Mouse (Mus musculus): ENCODE measurements around the gene Gpn1. TPM values are rescaled to one million over a fixed set of nuclear protein-coding genes. Genes with fewer than 3 reads are reported as not detected.
"Not testable (repeated sequence)": the region's sequence is repeated elsewhere in the genome, so short reads cannot be mapped to it uniquely, and the experiment has no call there.

Gpn1 gene
- polyA plus RNA-seq, 1 experiment from 2014 or later: 75.4 TPM

DNA sequence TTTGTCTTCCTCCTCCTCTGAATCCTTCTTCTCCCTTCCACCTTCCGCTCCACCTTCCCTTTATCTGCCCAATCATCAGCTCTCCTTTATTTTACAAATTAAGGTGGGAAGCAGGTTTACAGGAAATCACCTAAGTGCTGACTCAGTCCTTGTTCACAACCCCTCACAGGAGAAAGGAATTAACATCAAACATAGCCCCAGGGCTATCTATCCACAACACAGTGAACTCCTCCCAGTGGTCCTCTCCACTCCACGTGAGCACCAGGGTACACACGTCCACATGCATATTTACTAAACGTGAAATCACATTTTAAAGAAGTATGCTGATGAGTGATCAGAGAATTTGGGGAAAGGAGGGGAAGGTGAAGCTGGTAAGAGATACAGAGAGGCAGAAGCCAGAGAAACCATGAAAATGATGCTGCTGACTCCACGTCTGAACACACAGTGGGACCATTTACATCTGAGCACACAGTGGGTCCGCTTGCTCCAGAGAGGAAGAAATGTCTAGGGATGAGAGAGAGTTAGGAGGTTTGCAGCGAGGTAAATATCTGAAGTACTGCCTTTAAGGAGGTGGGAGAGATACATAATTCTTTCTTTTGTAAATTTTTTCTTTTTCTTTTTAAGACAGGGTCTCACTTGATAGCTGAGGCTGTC lies 5.3 kb upstream of the Gpn1 start:
- Histone ChIP-seq H3K4me2 (no peak overlapping the region), H3K9ac (no peak overlapping the region), H3K9me3 (replicated peaks) (no peaks in the 10 kb centered on the region), H3K4me1 (no peaks in the 10 kb centered on the region), H3K4me3 (no peak overlapping the region), H3K27me3 (no peaks in the 10 kb centered on the region), H3K36me3 (ENCODE audit: poor library complexity, severe bottlenecking) (peaks cover 2% of the 10 kb centered on the region; the same call in 1 of the 2 replicates), H3K27ac (no peak overlapping the region)
- 74% methylated on average over 7 of the region's 7 CpGs for WGBS
- no peak for ATAC-seq

DNA sequence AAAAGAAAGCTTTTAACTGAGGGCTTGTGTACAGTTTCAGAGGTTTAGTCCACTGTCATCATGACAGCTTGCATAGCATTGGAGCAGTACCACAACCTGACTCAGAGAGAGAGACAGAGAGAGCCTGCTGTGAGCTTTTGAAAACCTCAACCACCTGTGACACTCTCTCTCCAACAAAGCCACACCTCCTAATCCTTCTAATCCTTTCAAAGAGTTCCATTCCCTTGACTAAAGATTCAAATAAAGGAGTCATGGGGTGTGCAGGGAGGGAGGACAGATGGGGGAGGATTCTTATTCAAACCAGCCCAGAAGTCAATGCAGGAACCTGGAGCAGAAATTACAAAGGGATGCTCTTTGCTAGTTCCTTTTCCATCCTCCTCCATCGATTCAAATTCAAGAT lies 2.5 kb upstream of the Gpn1 start:
- Histone ChIP-seq H3K27me3 (no peaks in the 10 kb centered on the region), H3K9me3 (replicated peaks) (no peaks in the 10 kb centered on the region), H3K4me1 (peaks cover 10% of the 10 kb centered on the region), H3K4me3 (no peak overlapping the region), H3K4me2 (no peak overlapping the region), H3K36me3 (ENCODE audit: poor library complexity, severe bottlenecking) (peaks cover 8% of the 10 kb centered on the region), H3K27ac (no peak overlapping the region), H3K9ac (no peak overlapping the region)
- ATAC-seq: no peak
- WGBS: 43% methylated on average over 1 of the region's 1 CpGs

DNA sequence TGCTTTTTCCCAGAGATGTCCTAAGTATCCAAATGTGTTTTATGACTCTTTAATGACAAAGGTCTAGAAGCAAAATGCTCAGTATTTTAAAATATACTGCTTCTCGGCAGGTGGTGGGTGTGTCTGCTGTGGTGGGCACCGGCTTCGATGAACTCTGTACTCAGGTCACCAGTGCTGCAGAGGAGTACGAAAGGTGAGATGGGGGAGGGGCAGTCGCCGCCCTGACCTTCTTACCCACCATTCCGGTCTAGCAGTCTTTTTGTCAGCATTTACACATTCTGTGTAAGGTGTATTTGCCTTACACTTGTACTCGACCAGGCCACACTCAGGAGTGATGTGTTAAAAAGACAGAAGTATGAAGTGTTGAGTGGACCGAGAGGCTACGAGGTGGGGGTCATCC lies 10.3 kb downstream of the Gpn1 start:
- H3K4me2 ChIP-seq: no peak overlapping the region
- peaks cover 93% of the 10 kb centered on the region for H3K36me3 ChIP-seq (ENCODE audit: poor library complexity, severe bottlenecking)
- no peak for ATAC-seq
- H3K4me3 ChIP-seq: no peak overlapping the region
- no peak overlapping the region for H3K27ac ChIP-seq
- no peaks in the 10 kb centered on the region for H3K4me1 ChIP-seq
- H3K9me3 ChIP-seq (replicated peaks): no peaks in the 10 kb centered on the region
- no peak overlapping the region for H3K9ac ChIP-seq
- 95% methylated on average over 10 of the region's 10 CpGs for WGBS
- no peaks in the 10 kb centered on the region for H3K27me3 ChIP-seq

DNA sequence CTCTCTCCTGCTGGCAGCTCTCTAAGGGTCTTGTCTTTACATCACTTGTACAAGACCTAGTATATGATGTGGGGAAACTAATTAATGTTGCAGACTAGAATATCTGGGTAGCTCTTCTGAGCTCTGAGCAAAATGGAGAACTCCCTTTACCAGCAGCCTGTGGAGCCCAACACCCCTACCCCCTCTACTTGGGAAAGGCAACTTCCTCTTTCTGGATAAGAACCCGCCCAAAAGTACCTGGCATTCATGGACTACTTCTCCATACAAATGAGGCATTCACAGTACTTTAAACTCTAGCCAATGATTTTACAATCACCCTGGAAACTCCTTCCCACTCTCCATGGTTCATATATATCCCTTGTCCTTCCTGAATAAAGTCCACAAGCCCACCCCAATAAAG lies 17.9 kb downstream of the Gpn1 start:
- Histone ChIP-seq H3K36me3 (ENCODE audit: poor library complexity, severe bottlenecking) (peaks cover 96% of the 10 kb centered on the region), H3K4me2 (no peak overlapping the region), H3K4me1 (no peaks in the 10 kb centered on the region), H3K9ac (no peak overlapping the region), H3K4me3 (no peak overlapping the region), H3K27ac (no peak overlapping the region), H3K27me3 (no peaks in the 10 kb centered on the region), H3K9me3 (replicated peaks) (no peaks in the 10 kb centered on the region)
- ATAC-seq: no peak
- WGBS: 82% methylated on average over 1 of the region's 1 CpGs

DNA sequence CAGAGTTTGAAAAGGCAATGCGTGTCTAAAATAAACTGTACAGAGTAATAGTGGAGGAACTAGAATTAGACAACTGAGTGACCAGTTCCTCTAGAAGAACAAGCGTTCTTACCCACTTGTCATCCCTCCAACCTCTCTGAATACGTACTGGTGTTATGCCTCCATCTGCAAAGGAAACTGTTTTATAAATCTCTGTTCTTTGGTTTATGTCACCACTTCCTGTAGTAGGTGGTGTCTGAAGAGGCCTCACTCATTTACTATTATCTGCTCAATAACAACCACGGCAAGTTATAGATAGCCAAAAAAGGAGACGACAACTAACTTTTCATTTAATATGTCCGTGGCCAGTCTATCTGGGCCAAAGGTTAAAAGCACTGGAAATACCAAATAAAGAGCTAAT lies 26.0 kb downstream of the Gpn1 start:
- Histone ChIP-seq H3K9ac (no peak overlapping the region), H3K9me3 (replicated peaks) (no peaks in the 10 kb centered on the region), H3K4me3 (no peak overlapping the region), H3K4me2 (no peak overlapping the region), H3K36me3 (ENCODE audit: poor library complexity, severe bottlenecking) (peaks cover 76% of the 10 kb centered on the region), H3K27ac (no peak overlapping the region), H3K4me1 (peaks cover 6% of the 10 kb centered on the region), H3K27me3 (no peaks in the 10 kb centered on the region)
- 96% methylated on average over 6 of the region's 6 CpGs for WGBS
- no peak for ATAC-seq

DNA sequence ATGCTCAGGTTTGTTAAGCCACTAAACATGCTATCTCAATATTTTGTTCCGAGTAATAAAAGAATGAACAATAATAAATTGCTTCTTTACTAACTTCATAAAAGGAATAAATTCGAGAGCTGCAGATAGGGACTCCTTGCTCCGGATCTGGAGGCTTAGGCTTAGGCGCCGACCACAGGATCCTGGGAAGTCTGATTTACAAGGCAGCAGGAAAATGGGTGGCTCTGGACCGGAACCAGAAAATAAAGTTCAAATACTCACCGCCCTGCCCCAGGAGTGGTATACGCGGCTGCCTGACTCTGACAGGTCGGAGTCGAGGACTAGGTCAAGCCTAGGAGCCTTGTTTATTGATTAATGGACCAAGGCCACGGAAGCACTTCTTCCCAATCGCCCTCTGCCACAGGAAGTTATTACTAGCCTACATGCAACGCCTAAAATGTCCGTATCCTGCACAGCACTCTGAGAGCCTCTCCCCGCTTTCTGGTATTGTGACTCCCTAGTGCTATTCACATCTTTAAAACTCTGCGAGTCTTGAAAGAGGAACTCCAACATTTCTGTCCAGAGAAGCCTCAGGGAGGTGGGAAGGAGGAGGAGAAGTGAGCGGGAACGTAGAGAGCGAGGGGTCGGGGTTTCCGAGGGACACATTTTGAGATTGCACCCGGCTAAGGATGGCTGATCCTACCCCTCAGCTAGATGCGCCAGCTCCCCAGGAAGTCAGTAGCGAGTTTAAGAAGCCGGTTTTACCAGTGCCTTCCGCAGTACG lies 32.0 kb downstream of the Gpn1 start, which contains the start of gene Slc4a1ap:
Gene Slc4a1ap (plus strand): TSS at position 642 of the 763 bp plus-strand sequence.
- H3K9me3 ChIP-seq (replicated peaks): no peaks in the 10 kb centered on the region
- H3K27ac ChIP-seq: peak within 1 kb of the TSS; percentile 80
- H3K36me3 ChIP-seq (ENCODE audit: poor library complexity, severe bottlenecking): peaks cover 44% of the 10 kb centered on the region
- H3K4me2 ChIP-seq: peak within 1 kb of the TSS; percentile 98
- peak within 1 kb of the TSS; percentile 90 for H3K9ac ChIP-seq
- peaks cover 32% of the 10 kb centered on the region for H3K4me1 ChIP-seq
- ATAC-seq: peak; percentile 89
- H3K4me3 ChIP-seq: peak within 1 kb of the TSS; percentile 97
- WGBS: under 1% methylated on average over 28 of the region's 28 CpGs
- H3K27me3 ChIP-seq: no peaks in the 10 kb centered on the region

DNA sequence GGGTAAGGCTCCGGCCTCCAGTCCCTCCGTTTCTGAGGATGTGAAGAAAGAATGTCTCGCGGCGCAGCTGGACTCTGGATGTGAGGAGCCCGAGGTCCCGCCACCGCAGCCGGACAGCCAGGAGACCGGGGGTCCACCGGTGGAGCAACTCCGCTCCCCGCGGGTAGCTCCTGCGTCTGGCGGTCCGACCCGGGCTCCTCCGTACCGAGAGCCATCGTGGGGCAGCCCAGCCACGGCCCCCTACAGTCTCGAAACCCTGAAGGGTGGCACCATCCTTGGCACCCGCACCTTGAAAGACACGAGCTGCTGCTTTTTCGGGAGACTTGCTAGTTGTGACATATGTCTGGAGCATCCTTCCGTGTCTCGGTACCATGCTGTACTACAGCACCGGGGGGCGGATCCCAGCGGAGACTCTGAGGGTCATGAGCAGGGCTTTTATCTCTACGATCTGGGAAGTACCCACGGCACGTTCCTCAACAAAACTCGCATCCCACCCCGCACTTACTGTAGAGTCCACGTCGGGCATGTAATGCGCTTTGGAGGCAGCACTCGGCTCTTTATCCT lies 32.7 kb downstream of the Gpn1 start:
- 6% methylated on average over 40 of the region's 40 CpGs for WGBS
- peak; percentile 30; the same call in 1 of the 2 replicates for ATAC-seq
- 0 out of 2 replicates have a peak overlapping the region, but pooled peaks have one; percentile 80 for H3K27ac ChIP-seq

DNA sequence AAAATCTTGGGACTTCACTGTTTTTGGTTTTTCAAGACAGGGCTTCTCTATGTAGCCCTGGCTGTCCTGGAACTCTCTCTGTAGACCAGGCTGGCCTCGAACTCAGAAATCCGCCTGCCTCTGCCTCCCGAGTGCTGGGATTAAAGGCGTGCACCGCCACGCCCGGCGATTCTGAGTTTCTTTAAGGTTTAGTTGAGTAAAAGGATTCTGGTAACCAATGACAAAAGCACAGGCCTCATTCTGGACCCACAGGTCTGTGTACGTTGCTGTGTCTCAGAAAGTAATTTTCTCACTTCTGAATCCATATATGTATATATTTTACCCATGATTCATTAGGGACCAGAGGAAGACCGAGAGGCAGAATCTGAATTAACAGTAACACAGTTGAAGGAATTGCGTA lies 33.2 kb downstream of the Gpn1 start, which contains the start of gene Supt7l:
Gene Supt7l (minus strand): TSS at position 101 of the 400 bp plus-strand sequence.
- Histone ChIP-seq H3K36me3 (ENCODE audit: poor library complexity, severe bottlenecking) (peaks cover 44% of the 10 kb centered on the region), H3K9ac (peak within 1 kb of the TSS; percentile 90), H3K4me3 (peak within 1 kb of the TSS; percentile 97), H3K4me1 (peaks cover 32% of the 10 kb centered on the region), H3K27ac (peak within 1 kb of the TSS; percentile 80), H3K4me2 (peak within 1 kb of the TSS; percentile 98)
- H3K27me3 ChIP-seq; ATAC-seq; H3K9me3 ChIP-seq (replicated peaks): not testable (repeated sequence)
- 81% methylated on average over 11 of the region's 11 CpGs for WGBS

More for the DNA sequence above, 32.7 kb downstream of the Gpn1 start:
- H3K9ac ChIP-seq: peak overlapping the region; percentile 90
- H3K36me3 ChIP-seq (ENCODE audit: poor library complexity, severe bottlenecking): peaks cover 44% of the 10 kb centered on the region
- no peaks in the 10 kb centered on the region for H3K9me3 ChIP-seq (replicated peaks)
- peaks cover 32% of the 10 kb centered on the region for H3K4me1 ChIP-seq
- peak overlapping the region; percentile 98 for H3K4me2 ChIP-seq
- no peaks in the 10 kb centered on the region for H3K27me3 ChIP-seq
- H3K4me3 ChIP-seq: peak overlapping the region; percentile 97

DNA sequence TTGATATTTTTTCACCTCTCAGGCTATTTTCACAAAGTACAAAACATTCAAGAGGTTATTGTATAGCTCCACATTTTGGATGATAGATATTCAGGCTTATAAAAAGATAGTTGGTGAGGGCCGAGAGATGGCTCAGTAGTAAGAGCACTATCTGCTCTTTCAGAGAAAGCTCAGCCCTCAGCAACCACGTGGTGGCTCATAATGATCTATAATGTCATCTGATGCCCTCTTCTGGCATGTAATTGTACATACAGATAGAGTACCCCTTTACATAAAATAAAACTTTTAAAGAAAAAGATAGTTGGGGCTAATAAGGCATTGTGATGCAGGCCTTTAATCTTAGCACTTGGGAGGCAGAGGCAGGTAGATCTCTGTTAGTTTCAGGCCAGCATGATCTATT lies 34.0 kb downstream of the Gpn1 start:
- ATAC-seq: no peak
- 66% methylated on average over 2 of the region's 2 CpGs for WGBS
- H3K4me2 ChIP-seq: peak overlapping the region; percentile 98

DNA sequence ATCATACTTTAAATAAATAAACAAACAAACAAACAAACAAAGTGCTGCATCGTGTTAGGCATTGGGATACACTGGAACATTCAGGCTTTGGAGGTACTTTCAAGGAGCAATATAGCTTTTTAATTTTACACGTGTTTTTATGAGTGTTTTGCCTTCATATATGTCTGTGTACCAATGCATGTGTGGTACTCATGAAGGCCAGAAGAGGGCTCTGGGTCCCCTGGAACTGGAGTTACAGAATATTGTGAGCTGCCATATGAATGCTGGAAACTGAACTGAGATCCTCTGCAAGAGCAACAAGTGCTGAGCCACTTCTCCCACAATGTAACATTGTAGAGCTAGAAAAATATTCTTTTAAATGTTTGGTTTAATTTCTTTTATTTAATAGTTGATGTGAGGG lies 40.7 kb downstream of the Gpn1 start:
- Histone ChIP-seq H3K27ac (no peak overlapping the region), H3K4me3 (no peak overlapping the region), H3K27me3 (no peaks in the 10 kb centered on the region), H3K4me1 (no peaks in the 10 kb centered on the region), H3K36me3 (ENCODE audit: poor library complexity, severe bottlenecking) (peaks cover 88% of the 10 kb centered on the region), H3K9ac (no peak overlapping the region), H3K9me3 (replicated peaks) (no peaks in the 10 kb centered on the region), H3K4me2 (no peak overlapping the region)
- WGBS: 91% methylated on average over 2 of the region's 2 CpGs
- ATAC-seq: no peak

More for the DNA sequence above, 34.0 kb downstream of the Gpn1 start:
- H3K36me3 ChIP-seq (ENCODE audit: poor library complexity, severe bottlenecking): peaks cover 46% of the 10 kb centered on the region
- no peak overlapping the region for H3K27ac ChIP-seq
- no peak overlapping the region for H3K4me3 ChIP-seq
- H3K27me3 ChIP-seq: no peaks in the 10 kb centered on the region
- peaks cover 32% of the 10 kb centered on the region for H3K4me1 ChIP-seq
- no peaks in the 10 kb centered on the region for H3K9me3 ChIP-seq (replicated peaks)
- H3K9ac ChIP-seq: no peak overlapping the region

DNA sequence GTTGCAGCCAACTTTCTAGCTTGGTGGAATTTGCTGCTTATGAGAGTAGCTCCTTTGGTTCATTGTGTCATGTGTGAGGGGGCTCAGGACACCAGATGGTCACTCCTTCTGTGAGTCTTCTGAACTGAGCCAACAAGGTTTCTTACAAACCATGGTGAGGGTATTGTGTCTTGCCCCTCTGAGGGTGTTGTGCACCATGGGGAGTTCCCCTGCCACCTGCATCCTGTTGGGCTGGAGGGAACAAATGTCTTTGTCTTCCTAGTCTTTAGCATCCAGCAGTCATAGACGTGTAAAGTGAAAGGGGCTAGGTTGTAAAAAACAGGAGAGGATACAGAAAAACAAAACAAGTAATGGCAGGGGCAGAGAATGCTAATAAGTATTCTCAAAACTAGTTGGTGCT lies 64.9 kb downstream of the Gpn1 start:
- no peaks in the 10 kb centered on the region for H3K27me3 ChIP-seq
- no peak overlapping the region for H3K9ac ChIP-seq
- no peak overlapping the region for H3K27ac ChIP-seq
- no peaks in the 10 kb centered on the region for H3K9me3 ChIP-seq (replicated peaks)
- H3K4me1 ChIP-seq: no peaks in the 10 kb centered on the region
- 38% methylated on average over 1 of the region's 1 CpGs for WGBS
- no peak overlapping the region for H3K4me3 ChIP-seq
- peaks cover 48% of the 10 kb centered on the region for H3K36me3 ChIP-seq (ENCODE audit: poor library complexity, severe bottlenecking)
- ATAC-seq: no peak
- no peak overlapping the region for H3K4me2 ChIP-seq

DNA sequence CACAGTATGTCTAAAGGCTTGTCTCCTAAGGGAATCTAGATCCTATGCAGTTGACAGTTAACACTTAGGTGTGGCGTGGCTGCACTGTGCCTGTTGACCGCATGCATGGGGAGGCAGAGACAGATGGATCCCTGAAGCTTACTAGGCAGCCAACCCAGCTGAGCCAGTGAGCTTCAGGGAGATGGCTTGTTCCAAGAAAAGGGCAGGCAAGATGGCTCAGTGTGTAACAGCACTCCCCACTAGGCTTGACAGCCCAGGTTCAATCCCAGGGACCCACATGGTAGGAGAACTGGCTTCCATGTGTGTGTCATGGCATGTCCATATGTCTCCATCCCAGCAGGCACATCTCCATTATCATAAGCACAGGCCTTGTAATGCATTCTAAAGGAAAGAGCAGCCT lies 65.8 kb downstream of the Gpn1 start:
- no peaks in the 10 kb centered on the region for H3K9me3 ChIP-seq (replicated peaks)
- H3K36me3 ChIP-seq (ENCODE audit: poor library complexity, severe bottlenecking): peaks cover 40% of the 10 kb centered on the region
- ATAC-seq: no peak
- WGBS: 94% methylated on average over 2 of the region's 2 CpGs
- H3K4me1 ChIP-seq: no peaks in the 10 kb centered on the region
- H3K4me2 ChIP-seq: no peak overlapping the region
- no peaks in the 10 kb centered on the region for H3K27me3 ChIP-seq
- H3K4me3 ChIP-seq: no peak overlapping the region
- H3K27ac ChIP-seq: no peak overlapping the region
- H3K9ac ChIP-seq: no peak overlapping the region
